Mouse (Mus musculus): ENCODE data around the gene Mark4. TPM values are rescaled to one million over a fixed set of nuclear protein-coding genes. Genes with fewer than 3 reads are reported as not detected.

The Mark4 gene
- polyA plus RNA-seq, 1 experiment from 2014 or later: 0.99 TPM

DNA sequence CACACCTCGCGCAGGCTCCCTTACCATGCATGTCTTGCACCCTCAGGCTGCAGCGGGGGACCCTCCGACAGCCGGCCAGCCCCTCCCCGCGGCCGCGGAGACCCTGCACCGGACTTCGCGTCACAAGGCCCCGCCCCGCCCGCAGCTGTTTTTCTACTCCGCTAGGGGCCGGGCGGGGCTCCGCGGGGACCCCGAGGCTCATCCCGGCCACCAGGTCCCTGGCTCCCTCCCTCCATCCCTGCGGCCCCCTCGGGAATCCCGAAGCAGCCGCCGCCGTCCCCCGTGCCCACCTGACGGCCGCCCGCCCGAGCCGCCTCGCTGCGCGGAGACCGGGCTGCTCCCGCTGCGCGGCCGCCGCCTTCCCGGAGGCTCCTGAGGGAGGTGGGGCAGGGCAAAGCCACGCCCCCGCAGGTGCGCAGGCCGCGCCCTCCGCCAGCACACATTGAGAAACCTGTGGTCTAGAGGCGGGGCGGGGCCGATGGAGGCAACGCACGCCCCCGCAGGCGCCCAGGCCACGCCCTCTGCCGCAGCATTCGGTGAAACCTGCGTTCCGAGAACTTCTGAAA lies 54.8 kb downstream of the Mark4 start, which contains the start of gene Klc3:
Gene Klc3 (minus strand): TSS at position 374 of the 566 bp plus-strand sequence.
- Histone ChIP-seq H3K4me2 (ENCODE audit: low read depth, low read length) (peak within 1 kb of the TSS; percentile 85), H3K9me3 (replicated peaks; ENCODE audit: control insufficient read depth, low read length) (peaks cover 7% of the 10 kb centered on the region), H3K4me1 (ENCODE audit: control insufficient read depth, low read depth, low read length) (peaks cover 15% of the 10 kb centered on the region), H3K4me3 (ENCODE audit: low read depth, low read length) (peak within 1 kb of the TSS; percentile 62), H3K27ac (ENCODE audit: low read length) (no peak within 1 kb of the TSS), H3K27me3 (ENCODE audit: control insufficient read depth, insufficient read depth, low read depth, low read length) (peaks cover 45% of the 10 kb centered on the region), H3K9ac (ENCODE audit: low read depth, low read length) (peak within 1 kb of the TSS; percentile 20; the same call in 1 of the 2 replicates), H3K36me3 (ENCODE audit: control insufficient read depth, insufficient read depth) (no peaks in the 10 kb centered on the region)
- ATAC-seq (ENCODE audit: low read depth): peak; percentile 78
- WGBS (ENCODE audit: insufficient replicate concordance): 0% methylated on average over 59 of the region's 62 CpGs

DNA sequence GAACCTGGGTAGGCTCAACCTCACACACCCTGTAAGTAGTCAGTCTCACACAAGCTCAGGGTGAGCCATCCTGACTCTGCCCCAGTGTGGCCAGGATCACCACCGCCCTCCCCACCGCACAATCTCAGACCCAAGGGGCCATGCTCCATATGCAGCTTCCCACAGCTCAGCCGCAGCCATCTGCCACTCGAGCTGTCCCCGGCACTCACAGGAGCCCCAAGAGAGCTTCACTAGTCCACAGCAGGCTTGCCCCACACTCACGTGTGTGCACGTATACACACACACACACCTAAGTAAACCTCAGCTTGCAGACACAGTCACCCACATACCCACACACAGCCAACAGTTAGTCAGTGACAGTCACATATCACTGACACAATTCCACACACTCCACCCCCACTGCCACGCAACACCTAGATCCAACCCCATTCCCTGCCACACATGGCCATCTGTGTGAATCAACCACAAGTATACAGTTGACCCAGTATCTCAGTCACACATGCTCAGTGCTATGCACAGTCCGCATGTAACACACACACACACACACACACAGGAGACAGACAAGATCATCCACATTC lies 56.0 kb downstream of the Mark4 start:
- 63% methylated on average over 9 of the region's 9 CpGs for WGBS (ENCODE audit: insufficient replicate concordance)
- Histone ChIP-seq H3K4me1 (ENCODE audit: control insufficient read depth, low read depth, low read length) (peaks cover 15% of the 10 kb centered on the region), H3K27me3 (ENCODE audit: control insufficient read depth, insufficient read depth, low read depth, low read length) (peaks cover 45% of the 10 kb centered on the region), H3K4me2 (ENCODE audit: low read depth, low read length) (no peak overlapping the region), H3K9ac (ENCODE audit: low read depth, low read length) (no peak overlapping the region), H3K9me3 (replicated peaks; ENCODE audit: control insufficient read depth, low read length) (peaks cover 7% of the 10 kb centered on the region), H3K4me3 (ENCODE audit: low read depth, low read length) (no peak overlapping the region), H3K36me3 (ENCODE audit: control insufficient read depth, insufficient read depth) (no peaks in the 10 kb centered on the region), H3K27ac (ENCODE audit: low read length) (no peak overlapping the region)
- no peak for ATAC-seq (ENCODE audit: low read depth)

DNA sequence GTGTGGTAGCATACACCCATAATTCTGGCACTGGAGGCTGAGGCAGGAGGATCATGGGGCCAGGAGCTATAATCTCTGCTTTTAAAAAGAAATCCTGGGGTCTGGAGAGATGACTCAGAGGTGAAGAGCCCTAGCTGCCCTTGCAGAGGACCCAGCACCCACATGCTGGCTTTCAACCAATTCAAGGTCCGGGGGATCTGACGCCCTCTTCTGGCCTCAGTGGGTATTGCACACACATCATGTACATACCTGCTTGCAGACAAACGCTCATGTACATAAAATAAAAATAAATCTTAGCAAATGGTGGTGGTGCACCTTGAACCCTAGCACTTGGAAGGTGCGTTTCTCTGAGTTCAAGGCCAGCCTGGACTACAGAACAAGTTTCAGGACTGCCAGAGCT lies 57.7 kb downstream of the Mark4 start:
- H3K4me1 ChIP-seq (ENCODE audit: control insufficient read depth, low read depth, low read length): peaks cover 15% of the 10 kb centered on the region
- H3K36me3 ChIP-seq (ENCODE audit: control insufficient read depth, insufficient read depth): no peaks in the 10 kb centered on the region
- H3K27ac ChIP-seq (ENCODE audit: low read length): no peak overlapping the region
- WGBS (ENCODE audit: insufficient replicate concordance): 70% methylated on average over 4 of the region's 4 CpGs
- ATAC-seq (ENCODE audit: low read depth): no peak
- H3K9me3 ChIP-seq (replicated peaks; ENCODE audit: control insufficient read depth, low read length): peaks cover 7% of the 10 kb centered on the region
- H3K4me3 ChIP-seq (ENCODE audit: low read depth, low read length): no peak overlapping the region
- no peak overlapping the region for H3K9ac ChIP-seq (ENCODE audit: low read depth, low read length)
- no peak overlapping the region for H3K4me2 ChIP-seq (ENCODE audit: low read depth, low read length)
- H3K27me3 ChIP-seq (ENCODE audit: control insufficient read depth, insufficient read depth, low read depth, low read length): peaks cover 45% of the 10 kb centered on the region

DNA sequence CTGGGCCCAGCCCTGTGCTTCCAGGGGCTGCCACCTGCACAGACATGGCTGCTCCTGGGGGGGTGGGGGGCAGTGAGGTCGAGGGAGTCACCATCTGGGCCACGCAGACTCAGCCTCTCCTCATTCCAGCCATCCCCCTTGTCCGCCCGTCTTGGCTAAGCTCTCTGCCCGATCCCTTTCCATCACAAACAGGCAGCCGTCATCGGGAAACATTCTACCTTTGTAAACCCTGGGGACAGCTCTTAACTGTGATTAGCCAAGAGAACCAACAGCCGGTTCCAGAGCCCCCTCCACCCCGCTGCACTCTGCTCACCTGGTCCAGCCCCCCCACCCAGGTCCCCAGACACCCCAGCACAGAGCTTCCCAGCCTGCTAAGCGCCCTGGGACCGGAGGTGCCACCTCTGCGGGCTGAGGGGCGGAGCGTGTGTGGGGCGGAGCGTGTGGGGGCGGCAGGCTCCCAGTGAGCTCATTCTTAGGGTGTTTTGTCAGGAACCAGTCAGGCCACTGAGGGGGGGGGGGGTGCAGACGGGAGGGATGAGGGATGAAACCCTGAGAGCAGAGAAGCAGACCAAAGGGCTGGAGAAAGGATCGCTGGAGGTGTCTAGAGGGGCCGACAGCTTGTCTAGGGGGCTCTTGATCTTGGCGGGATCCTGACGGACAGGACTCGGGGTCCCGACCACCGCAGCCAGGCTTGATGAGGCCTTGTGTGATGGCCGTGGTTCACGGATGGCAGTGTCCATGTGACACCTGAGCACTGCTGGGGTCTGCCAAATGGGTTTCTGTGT lies 58.9 kb downstream of the Mark4 start:
- Histone ChIP-seq H3K4me1 (ENCODE audit: control insufficient read depth, low read depth, low read length) (peaks cover 15% of the 10 kb centered on the region), H3K27me3 (ENCODE audit: control insufficient read depth, insufficient read depth, low read depth, low read length) (peaks cover 43% of the 10 kb centered on the region), H3K4me3 (ENCODE audit: low read depth, low read length) (peak overlapping the region; percentile 21; the same call in 1 of the 2 replicates), H3K4me2 (ENCODE audit: low read depth, low read length) (peak overlapping the region; percentile 49), H3K36me3 (ENCODE audit: control insufficient read depth, insufficient read depth) (no peaks in the 10 kb centered on the region), H3K9ac (ENCODE audit: low read depth, low read length) (no peak overlapping the region), H3K9me3 (replicated peaks; ENCODE audit: control insufficient read depth, low read length) (peaks cover 7% of the 10 kb centered on the region), H3K27ac (ENCODE audit: low read length) (no peak overlapping the region)
- WGBS (ENCODE audit: insufficient replicate concordance): 5% methylated on average over 26 of the region's 27 CpGs
- ATAC-seq (ENCODE audit: low read depth): peak; percentile 27; the same call in 1 of the 2 replicates

DNA sequence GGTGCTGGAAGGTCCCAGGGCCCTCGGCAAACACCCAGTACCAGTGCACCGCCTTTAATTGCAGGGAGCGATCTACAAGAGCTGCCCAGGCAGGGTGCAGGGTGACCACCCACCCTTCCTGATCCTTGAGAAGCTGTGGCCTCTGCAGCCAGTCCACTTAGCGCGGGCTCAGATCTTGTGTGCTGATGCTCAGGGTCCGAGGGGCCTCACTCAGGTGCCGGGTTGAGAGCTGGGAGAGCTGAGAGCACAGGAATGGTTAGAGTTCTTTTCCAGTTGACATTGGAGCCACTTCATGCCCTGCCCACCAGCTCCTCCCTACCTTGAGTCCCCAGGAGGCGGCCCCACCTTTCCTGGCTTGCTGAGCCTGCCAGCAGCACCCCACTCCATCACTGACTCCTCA lies 64.1 kb downstream of the Mark4 start:
- Histone ChIP-seq H3K27ac (ENCODE audit: low read length) (no peak overlapping the region), H3K9me3 (replicated peaks; ENCODE audit: control insufficient read depth, low read length) (no peaks in the 10 kb centered on the region), H3K4me2 (ENCODE audit: low read depth, low read length) (no peak overlapping the region), H3K9ac (ENCODE audit: low read depth, low read length) (no peak overlapping the region), H3K4me3 (ENCODE audit: low read depth, low read length) (no peak overlapping the region), H3K36me3 (ENCODE audit: control insufficient read depth, insufficient read depth) (peaks cover 26% of the 10 kb centered on the region), H3K27me3 (ENCODE audit: control insufficient read depth, insufficient read depth, low read depth, low read length) (peaks cover 6% of the 10 kb centered on the region), H3K4me1 (ENCODE audit: control insufficient read depth, low read depth, low read length) (no peaks in the 10 kb centered on the region; the same call in 1 of the 2 replicates)
- WGBS (ENCODE audit: insufficient replicate concordance): 74% methylated on average over 8 of the region's 8 CpGs
- ATAC-seq (ENCODE audit: low read depth): no peak

DNA sequence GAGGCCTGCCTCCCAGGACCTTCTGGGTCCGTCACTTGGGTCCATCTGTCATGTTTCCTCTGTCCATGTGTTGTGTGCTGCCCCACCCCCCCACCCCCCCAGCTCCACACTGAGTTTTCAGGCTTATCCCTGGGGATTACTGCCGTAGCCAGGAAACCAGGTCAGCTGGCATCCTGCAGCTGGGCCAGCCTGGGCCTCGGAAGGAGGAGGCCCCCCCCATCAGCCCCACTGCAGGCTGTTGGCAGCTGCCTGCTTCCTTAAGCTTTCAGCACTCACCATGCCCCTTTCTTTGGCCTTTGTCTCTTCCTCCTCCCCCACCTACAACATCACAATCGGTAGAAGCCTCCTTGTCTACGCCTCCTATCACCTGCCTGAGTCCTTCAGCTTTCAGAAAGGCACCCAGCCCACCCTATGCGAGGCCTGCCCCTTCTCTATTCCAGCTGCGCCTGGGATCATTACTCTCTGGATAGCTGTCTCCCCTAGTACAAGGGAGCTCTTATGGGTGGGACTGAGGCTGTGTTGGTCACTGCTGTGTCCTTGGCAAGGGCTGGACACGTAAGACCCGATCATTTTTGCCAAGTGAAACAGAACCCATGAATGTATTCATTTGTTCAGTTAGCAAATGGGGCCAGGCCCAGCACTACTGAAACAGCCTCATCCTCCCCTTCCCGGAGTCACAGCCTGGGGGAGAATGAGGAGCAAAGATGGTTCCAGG lies 69.8 kb downstream of the Mark4 start:
- no peaks in the 10 kb centered on the region for H3K27me3 ChIP-seq (ENCODE audit: control insufficient read depth, insufficient read depth, low read depth, low read length)
- no peak overlapping the region for H3K27ac ChIP-seq (ENCODE audit: low read length)
- no peak overlapping the region for H3K4me2 ChIP-seq (ENCODE audit: low read depth, low read length)
- peaks cover 30% of the 10 kb centered on the region for H3K36me3 ChIP-seq (ENCODE audit: control insufficient read depth, insufficient read depth)
- no peak overlapping the region for H3K9ac ChIP-seq (ENCODE audit: low read depth, low read length)
- H3K9me3 ChIP-seq (replicated peaks; ENCODE audit: control insufficient read depth, low read length): no peaks in the 10 kb centered on the region
- H3K4me3 ChIP-seq (ENCODE audit: low read depth, low read length): no peak overlapping the region
- 71% methylated on average over 10 of the region's 10 CpGs for WGBS (ENCODE audit: insufficient replicate concordance)
- H3K4me1 ChIP-seq (ENCODE audit: control insufficient read depth, low read depth, low read length): peaks cover 2% of the 10 kb centered on the region; the same call in 1 of the 2 replicates
- ATAC-seq (ENCODE audit: low read depth): no peak

DNA sequence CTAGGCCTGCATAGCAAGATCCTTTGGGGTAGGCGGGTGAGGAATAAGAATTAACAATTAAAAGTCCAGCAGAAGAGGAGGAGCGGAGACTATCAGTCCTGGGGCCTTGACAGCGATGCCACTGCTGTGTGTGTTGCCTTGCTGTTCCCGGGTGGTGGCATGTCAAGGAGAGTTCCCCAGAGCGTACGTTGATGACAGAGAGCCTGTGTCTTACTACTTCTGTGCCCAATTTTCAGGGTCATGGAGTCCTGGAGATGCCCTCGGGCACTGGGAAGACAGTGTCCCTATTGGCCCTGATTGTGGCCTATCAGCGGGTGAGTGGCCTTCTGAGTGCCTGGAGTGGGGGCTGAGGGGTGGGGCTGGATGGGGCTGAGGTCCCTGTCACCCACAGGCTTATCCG lies 74.9 kb downstream of the Mark4 start:
- H3K4me2 ChIP-seq (ENCODE audit: low read depth, low read length): no peak overlapping the region
- 85% methylated on average over 9 of the region's 9 CpGs for WGBS (ENCODE audit: insufficient replicate concordance)
- H3K4me3 ChIP-seq (ENCODE audit: low read depth, low read length): no peak overlapping the region
- H3K9ac ChIP-seq (ENCODE audit: low read depth, low read length): no peak overlapping the region
- peaks cover 6% of the 10 kb centered on the region for H3K36me3 ChIP-seq (ENCODE audit: control insufficient read depth, insufficient read depth)
- H3K27ac ChIP-seq (ENCODE audit: low read length): no peak overlapping the region
- no peaks in the 10 kb centered on the region for H3K9me3 ChIP-seq (replicated peaks; ENCODE audit: control insufficient read depth, low read length)
- no peak for ATAC-seq (ENCODE audit: low read depth)
- peaks cover 17% of the 10 kb centered on the region for H3K4me1 ChIP-seq (ENCODE audit: control insufficient read depth, low read depth, low read length)
- no peaks in the 10 kb centered on the region for H3K27me3 ChIP-seq (ENCODE audit: control insufficient read depth, insufficient read depth, low read depth, low read length)

DNA sequence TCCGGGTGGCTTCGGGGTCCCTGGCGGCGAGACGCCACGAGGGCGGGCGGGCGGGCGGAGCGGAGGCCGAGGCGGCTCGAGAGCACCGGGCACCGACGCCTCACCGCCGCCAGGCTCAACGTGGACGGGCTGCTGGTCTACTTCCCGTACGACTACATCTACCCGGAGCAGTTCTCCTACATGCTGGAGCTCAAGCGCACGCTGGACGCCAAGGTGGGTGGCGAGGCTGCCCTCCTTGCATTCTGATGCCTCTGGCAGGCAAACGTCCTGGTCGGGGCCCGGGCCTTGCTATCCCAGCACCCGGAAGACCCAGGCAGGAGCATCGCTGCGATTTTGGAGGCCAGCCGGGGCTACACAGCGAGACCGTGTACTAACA lies 76.5 kb downstream of the Mark4 start:
- H3K9me3 ChIP-seq (replicated peaks; ENCODE audit: control insufficient read depth, low read length): no peaks in the 10 kb centered on the region
- H3K4me2 ChIP-seq (ENCODE audit: low read depth, low read length): peak overlapping the region; percentile 94
- H3K9ac ChIP-seq (ENCODE audit: low read depth, low read length): peak overlapping the region; percentile 76
- H3K4me3 ChIP-seq (ENCODE audit: low read depth, low read length): peak overlapping the region; percentile 85
- no peaks in the 10 kb centered on the region for H3K27me3 ChIP-seq (ENCODE audit: control insufficient read depth, insufficient read depth, low read depth, low read length)
- H3K4me1 ChIP-seq (ENCODE audit: control insufficient read depth, low read depth, low read length): peaks cover 15% of the 10 kb centered on the region
- H3K36me3 ChIP-seq (ENCODE audit: control insufficient read depth, insufficient read depth): peaks cover 4% of the 10 kb centered on the region
- under 1% methylated on average over 34 of the region's 37 CpGs for whole genome bisulfite sequencing (ENCODE audit: insufficient replicate concordance)
- peak; percentile 57 for ATAC-seq (ENCODE audit: low read depth)
- H3K27ac ChIP-seq (ENCODE audit: low read length): no peak overlapping the region

Measured in liver, embryonic 16.5 days (tissue).